Mouse (Mus musculus): ENCODE measurements at regions not wholly inside any gene's neighbourhood (a gene's known extent, or its start where the extent isn't known, plus 50 kb on each side); places are given as distances from the start of the nearest gene placed in this dataset.

GRCm38 (mm10) chr5:118472291-118472690 lies 88.2 kb upstream of the Med13l start:
- H3K9me3 ChIP-seq (replicated peaks; ENCODE audit: insufficient read depth, low read length), result no peaks in the 10 kb centered on the region
- peaks cover 0 to 16% of the 10 kb centered on the region in 2 experiments; a peak in 2 of 4 replicates for H3K36me3 ChIP-seq (ENCODE audit: control insufficient read depth in 1 of 2, insufficient read depth in 2 of 2, low read length in 2 of 2)
- H3K4me3 ChIP-seq (ENCODE audit: control insufficient read depth in 1 of 2, insufficient read depth in 1 of 2, low read depth in 2 of 2, low read length in 2 of 2), result no peak overlapping the region
- no peak overlapping the region for H3K27ac ChIP-seq (ENCODE audit: control insufficient read depth, low read depth, low read length)
- TF ChIP-seq MYB (IDR thresholded peaks at IDR 0.05; ENCODE audit: low read depth, low read length), result no peak
- no peak for TF ChIP-seq RCOR1 (IDR thresholded peaks at IDR 0.05; ENCODE audit: low read depth, low read length)
- TF ChIP-seq JUND (IDR thresholded peaks at IDR 0.05; ENCODE audit: low read depth, low read length), result no peak
- no peak for TF ChIP-seq NRF1 (IDR thresholded peaks at IDR 0.05; ENCODE audit: insufficient read depth, low read depth, low read length, poor library complexity, severe bottlenecking)
- no peak for TF ChIP-seq MAZ (IDR thresholded peaks at IDR 0.05; ENCODE audit: low read depth, low read length)
- no peak for TF ChIP-seq POLR2AphosphoS5 (IDR thresholded peaks at IDR 0.05; ENCODE audit: borderline replicate concordance, low read depth, low read length)
- H3K9ac ChIP-seq (ENCODE audit: control insufficient read depth, low read depth, low read length, poor library complexity, severe bottlenecking), result no peak overlapping the region
- DNase-seq (ENCODE audit: low read depth, low spot score), result no peak
- H3K4me1 ChIP-seq (ENCODE audit: control insufficient read depth in 1 of 2, insufficient read depth in 2 of 2, low read length in 2 of 2), result peaks cover 1 to 24% of the 10 kb centered on the region in 2 experiments; a peak in 3 of 4 replicates
- H3K79me2 ChIP-seq (ENCODE audit: control insufficient read depth, insufficient read depth, low read length, poor library complexity), result no peaks in the 10 kb centered on the region
- no peaks in the 10 kb centered on the region for H3K27me3 ChIP-seq (ENCODE audit: control insufficient read depth in 1 of 2, insufficient read depth in 2 of 2, low read length in 2 of 2)

GRCm38 (mm10) chr5:118473128-118473730 lies 87.2 kb upstream of the Med13l start:
- Histone ChIP-seq H3K36me3 (ENCODE audit: control insufficient read depth in 1 of 2, insufficient read depth in 2 of 2, low read length in 2 of 2) (peaks cover 0 to 19% of the 10 kb centered on the region in 2 experiments; a peak in 2 of 4 replicates), H3K4me1 (ENCODE audit: control insufficient read depth in 1 of 2, insufficient read depth in 2 of 2, low read length in 2 of 2) (peaks cover 6 to 22% of the 10 kb centered on the region in 2 experiments; a peak in 3 of 4 replicates), H3K9ac (ENCODE audit: control insufficient read depth, low read depth, low read length, poor library complexity, severe bottlenecking) (no peak overlapping the region), H3K4me3 (ENCODE audit: control insufficient read depth in 1 of 2, insufficient read depth in 1 of 2, low read depth in 2 of 2, low read length in 2 of 2) (no peak overlapping the region), H3K79me2 (ENCODE audit: control insufficient read depth, insufficient read depth, low read length, poor library complexity) (no peaks in the 10 kb centered on the region; the same call in 1 of the 2 replicates), H3K27ac (ENCODE audit: control insufficient read depth, low read depth, low read length) (no peak overlapping the region), H3K9me3 (replicated peaks; ENCODE audit: insufficient read depth, low read length) (no peaks in the 10 kb centered on the region), H3K27me3 (ENCODE audit: control insufficient read depth in 1 of 2, insufficient read depth in 2 of 2, low read length in 2 of 2) (no peaks in the 10 kb centered on the region)
- no peak for DNase-seq (ENCODE audit: low read depth, low spot score)
- no peak for TF ChIP-seq TBP (IDR thresholded peaks at IDR 0.05; ENCODE audit: low read depth, low read length)

DNA sequence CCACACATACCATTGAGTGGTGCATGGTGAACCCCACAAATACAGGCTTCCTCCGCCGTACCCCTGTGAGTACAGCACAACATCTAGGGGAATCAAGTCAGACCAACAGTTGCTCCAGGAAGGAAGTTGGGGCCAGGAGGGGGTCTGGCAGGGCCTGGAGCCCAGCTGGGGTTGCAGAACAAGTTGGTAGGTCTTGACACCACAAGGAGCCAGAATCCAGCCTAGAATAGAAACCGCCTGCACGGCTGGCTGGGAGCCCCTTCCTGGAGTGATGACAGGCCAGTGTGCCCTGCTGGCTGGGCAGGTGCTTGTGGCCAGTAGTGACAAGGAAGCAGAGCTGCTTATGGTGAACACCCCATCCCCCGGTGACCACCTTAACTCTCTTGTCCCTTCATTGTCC lies 83.9 kb upstream of the Med13l start:
- Histone ChIP-seq H3K9ac (ENCODE audit: control insufficient read depth, low read depth, low read length, poor library complexity, severe bottlenecking) (no peak overlapping the region), H3K79me2 (ENCODE audit: control insufficient read depth, insufficient read depth, low read length, poor library complexity) (no peaks in the 10 kb centered on the region; the same call in 1 of the 2 replicates), H3K9me3 (replicated peaks; ENCODE audit: insufficient read depth, low read length) (no peaks in the 10 kb centered on the region), H3K4me3 (ENCODE audit: control insufficient read depth in 1 of 2, insufficient read depth in 1 of 2, low read depth in 2 of 2, low read length in 2 of 2) (no peak overlapping the region), H3K27me3 (ENCODE audit: control insufficient read depth in 1 of 2, insufficient read depth in 2 of 2, low read length in 2 of 2) (no peaks in the 10 kb centered on the region), H3K4me1 (ENCODE audit: control insufficient read depth in 1 of 2, insufficient read depth in 2 of 2, low read length in 2 of 2) (peaks cover 11 to 44% of the 10 kb centered on the region in 2 experiments), H3K36me3 (ENCODE audit: control insufficient read depth in 1 of 2, insufficient read depth in 2 of 2, low read length in 2 of 2) (peaks cover 0 to 37% of the 10 kb centered on the region in 2 experiments; a peak in 2 of 4 replicates), H3K27ac (ENCODE audit: control insufficient read depth, low read depth, low read length) (no peak overlapping the region)
- no peak for DNase-seq (ENCODE audit: low read depth, low spot score)
- TF ChIP-seq TCF12 (IDR thresholded peaks at IDR 0.05; ENCODE audit: low read depth, low read length) (no peak), RAD21 (IDR thresholded peaks at IDR 0.05; ENCODE audit: low read depth, low read length) (no peak), MYB (IDR thresholded peaks at IDR 0.05; ENCODE audit: low read depth, low read length) (no peak), UBTF (IDR thresholded peaks at IDR 0.05; ENCODE audit: borderline replicate concordance, insufficient read depth, low read depth, low read length) (no peak), POLR2AphosphoS2 (IDR thresholded peaks at IDR 0.05; ENCODE audit: low read length) (no peak), MAFK (IDR thresholded peaks at IDR 0.05; ENCODE audit: borderline replicate concordance, low read depth, low read length) (no peak), ELF1 (IDR thresholded peaks at IDR 0.05; ENCODE audit: low read depth, low read length) (no peak), NRF1 (IDR thresholded peaks at IDR 0.05; ENCODE audit: insufficient read depth, low read depth, low read length, poor library complexity, severe bottlenecking) (no peak), CHD1 (IDR thresholded peaks at IDR 0.05; ENCODE audit: low read depth, low read length) (no peak), KAT2A (conservative IDR thresholded peaks at IDR 0.05; ENCODE audit: low read depth, low read length) (no peak), MAZ (IDR thresholded peaks at IDR 0.05; ENCODE audit: low read depth, low read length) (no peak)
